Mouse (Mus musculus) adrenal gland, postnatal 0 days (tissue): ENCODE data around the gene Kcna10. TPM values are rescaled to one million over a fixed set of nuclear protein-coding genes. Genes with fewer than 3 reads are reported as not detected.

Source experiments
- polyA plus RNA-seq: library from polyadenylated mRNA; unstranded; fragments of >200 nt; fragmentation: Nextera tagmentation; extraction: Ambion mirVana; gene quantifications from 2 replicates; pipeline ENCODE4 v1.2.1, GENCODE M21; 2015

Kcna10 gene
- not detected in 2 replicates for polyA plus RNA-seq

GRCm38 (mm10) chr3:107182756-107183155 is at the start of gene Kcna10:
Gene Kcna10 (plus strand): TSS chr3:107183056.

GRCm38 (mm10) chr3:107221608-107222007 is 38.8 kb downstream of the Kcna10 start, which contains the start of gene Cym:
Gene Cym (minus strand): TSS chr3:107221732.

GRCm38 (mm10) chr3:107230527-107230926 is 47.7 kb downstream of the Kcna10 start, which contains the start of gene A630076J17Rik:
Gene A630076J17Rik (plus strand): TSS chr3:107230614.

GRCm38 (mm10) chr3:107239607-107240006 is 56.8 kb downstream of the Kcna10 start, which contains the start of gene Prok1:
Gene Prok1 (minus strand): TSS chr3:107239707.

Other genes starting within 250 kb of the Kcna10 start
- gene Kcna3, start 146.9 kb upstream of the Kcna10 start, polyA plus RNA-seq: 0.98 and 1.7 TPM in 2 replicates
- gene Kcna2, start 81.9 kb upstream of the Kcna10 start, polyA plus RNA-seq: 0.36 and 0.69 TPM in 2 replicates
- gene Cym, start 38.7 kb downstream of the Kcna10 start, polyA plus RNA-seq: 5.7 and 151 TPM in 2 replicates
- gene A630076J17Rik, start 47.6 kb downstream of the Kcna10 start, polyA plus RNA-seq: not detected in 2 replicates
- gene Prok1, start 56.7 kb downstream of the Kcna10 start, polyA plus RNA-seq: 0.32 and 0.43 TPM in 2 replicates
- 323 and 440 TPM in 2 replicates for gene Lamtor5, start 95.8 kb downstream of the Kcna10 start, polyA plus RNA-seq
- 2.7 and 3.5 TPM in 2 replicates for gene Slc16a4, start 108.2 kb downstream of the Kcna10 start, polyA plus RNA-seq
- 5.6 and 8.5 TPM in 2 replicates for gene Rbm15, start 150.6 kb downstream of the Kcna10 start, polyA plus RNA-seq